Mouse (Mus musculus) c-Kit-positive CD71-positive TER-119-positive erythroid progenitor cells, embryonic 14.5 days (primary cell): ENCODE results near the gene Marco.

ENCODE experiments used
- DNase-seq: peaks from one replicate; pipeline ENCODE4 v3.0.0-alpha.2; 2013; ENCODE audit warnings: low spot score

The Marco gene

GRCm38 (mm10) chr1:120441587-120441986, 63.2 kb downstream of the Marco start:
- no peak for DNase-seq

- DNase-seq: no peak
Observed at GRCm38 (mm10) chr1:120435591-120435990, 69.2 kb downstream of the Marco start.

GRCm38 (mm10) chr1:120430171-120430570, 74.7 kb downstream of the Marco start:
- no peak for DNase-seq

- no peak for DNase-seq
Observed at GRCm38 (mm10) chr1:120425587-120425986, 79.2 kb downstream of the Marco start.
